Mouse (Mus musculus): Measurements from ENCODE around the gene Mynn.
"Not testable (repeated sequence)": the region's sequence is repeated elsewhere in the genome, so short reads cannot be mapped to it uniquely, and the experiment has no call there.

The Mynn gene

DNA sequence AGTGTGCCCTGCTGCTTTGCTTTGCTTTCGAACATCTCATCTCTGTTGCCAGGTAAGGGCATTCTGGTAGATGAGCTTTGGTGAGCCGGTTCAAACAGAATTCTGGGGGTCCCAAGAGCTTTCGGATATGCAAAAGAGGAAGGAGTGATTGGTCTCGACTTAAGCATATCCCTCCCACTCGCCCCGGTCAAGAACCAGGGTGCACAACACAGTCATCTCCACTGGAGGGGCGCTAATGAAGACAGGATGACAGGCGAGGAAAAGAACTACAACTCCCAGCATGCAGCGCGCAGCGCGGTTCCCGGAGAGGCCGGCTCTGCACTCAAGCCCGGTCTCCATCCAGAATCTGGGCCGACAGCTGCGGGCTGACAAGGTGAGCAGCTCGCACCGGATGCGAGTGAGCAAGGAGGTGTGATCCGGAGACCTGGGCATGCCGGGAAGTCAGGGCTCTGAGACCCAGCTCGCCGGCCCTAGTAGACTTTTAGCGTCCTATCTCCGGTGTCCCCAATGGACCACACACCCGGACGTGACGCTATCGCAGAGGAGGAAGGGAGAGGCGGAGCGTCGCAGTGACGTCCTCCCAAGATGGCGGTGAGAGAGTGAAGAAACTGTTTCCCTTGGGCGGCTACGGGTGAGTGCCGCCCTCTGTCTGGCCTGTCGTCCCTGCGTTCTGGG, at the start of gene Mynn:
TSS of gene Mynn (plus strand) at position 1 of the 675 bp plus-strand sequence.
- DNase-seq, result peak; percentile 98

DNA sequence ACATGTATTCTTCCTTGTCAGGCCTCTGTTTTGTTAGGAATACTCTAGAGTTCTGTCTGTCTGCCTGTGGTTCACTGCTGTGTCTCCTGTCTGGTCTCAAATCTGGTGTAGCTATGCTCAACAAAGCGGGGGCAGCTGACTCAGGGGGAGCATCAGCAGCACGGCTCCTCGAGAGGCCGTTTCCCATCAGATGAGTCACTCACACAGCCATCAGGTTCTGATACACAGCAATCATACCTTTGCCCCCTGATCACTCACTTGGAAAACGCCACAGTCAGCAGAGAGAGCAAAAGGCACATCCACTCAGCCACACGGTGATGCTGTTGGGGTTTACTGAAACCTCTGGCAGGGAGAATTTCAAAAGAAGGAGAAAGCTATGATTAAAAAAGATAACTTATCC, 48.1 kb upstream of the Mynn start:
- no peak for DNase-seq

DNA sequence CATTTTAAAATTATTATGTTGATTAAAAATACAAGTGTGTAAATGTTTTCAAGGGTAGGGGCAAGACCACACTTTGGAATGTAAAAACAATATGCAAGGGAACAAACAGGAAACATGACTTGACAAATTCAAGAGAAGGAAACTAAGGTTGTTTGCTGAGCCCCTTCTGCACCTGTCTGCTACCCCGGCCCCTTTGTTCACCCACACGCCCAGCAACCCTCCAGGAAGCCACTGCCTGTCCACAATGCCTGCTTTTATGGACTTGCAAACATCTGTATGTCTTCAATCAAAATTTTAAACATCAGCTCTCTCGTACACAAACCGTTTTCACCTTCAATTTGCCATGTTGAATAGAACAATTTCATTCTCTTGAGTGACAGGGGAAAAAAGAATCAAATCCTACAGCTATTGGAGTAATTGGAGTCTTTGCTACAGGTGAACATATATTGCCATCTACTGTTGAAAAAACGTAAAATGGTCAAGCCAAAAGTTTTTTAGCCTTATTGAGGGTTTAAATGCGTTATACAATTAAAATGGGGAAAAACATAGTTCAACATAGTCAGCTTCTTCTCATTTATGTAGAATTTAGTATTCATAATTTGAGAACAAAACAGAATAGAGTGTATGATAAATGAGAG, 41.1 kb upstream of the Mynn start:
- DNase-seq, result no peak

DNA sequence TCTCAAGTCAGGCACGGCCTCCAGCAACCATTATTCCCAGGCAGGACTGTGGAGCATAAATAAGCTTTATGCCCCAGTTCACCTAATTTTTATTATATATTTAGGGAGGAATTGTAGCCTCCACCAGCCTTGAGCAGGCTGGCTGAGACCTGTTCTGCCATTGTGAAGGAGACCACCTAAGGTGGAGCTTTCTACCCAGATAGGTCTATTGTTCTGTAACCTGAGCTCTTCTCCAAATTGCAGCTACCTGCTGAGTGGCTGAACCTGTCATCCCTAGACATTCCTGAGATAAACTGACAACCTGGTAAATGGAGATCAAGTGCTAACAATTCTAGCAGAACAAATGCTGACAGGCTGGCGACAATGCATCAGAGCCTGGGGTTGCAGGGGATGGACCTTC, 35.5 kb upstream of the Mynn start:
- DNase-seq, result not testable (repeated sequence)

DNA sequence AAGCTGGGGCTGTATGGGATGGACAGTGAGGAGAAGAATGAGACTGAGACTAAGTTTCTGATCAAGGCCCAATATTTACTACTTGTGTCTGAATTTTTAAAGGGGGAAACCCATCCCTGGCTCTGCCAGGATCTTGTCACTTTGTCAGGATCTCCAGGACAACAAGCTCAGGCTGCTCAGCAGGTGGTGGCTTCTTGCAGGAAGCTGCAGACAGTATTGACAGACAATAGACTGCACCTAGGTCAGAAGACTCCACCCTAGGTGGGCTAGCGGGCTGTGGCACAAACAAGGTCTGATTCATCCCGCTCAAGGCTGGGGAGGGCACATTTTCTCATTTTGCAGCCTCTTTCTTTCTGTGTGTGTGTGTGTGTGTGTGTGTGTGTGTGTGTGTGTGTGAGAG, 28.3 kb upstream of the Mynn start:
- DNase-seq, result no peak

DNA sequence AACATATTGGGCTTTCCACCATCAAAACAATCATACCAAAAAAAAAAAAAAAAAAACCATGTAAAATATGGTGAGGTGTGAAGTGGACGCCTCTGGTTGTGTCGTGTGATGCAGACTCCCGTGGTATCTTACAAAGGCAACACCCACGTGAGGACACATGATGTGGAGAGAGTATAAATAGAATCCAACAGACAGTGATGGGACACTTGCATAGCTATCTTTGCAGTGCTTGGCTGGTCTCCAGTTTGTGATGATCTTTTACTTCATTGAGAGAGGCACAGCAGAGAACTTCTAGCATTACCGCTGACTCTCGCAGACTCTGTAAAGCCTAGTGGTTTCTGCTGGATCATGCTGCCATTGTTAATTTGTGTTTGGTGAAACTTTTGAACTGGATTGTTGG, 13.0 kb upstream of the Mynn start:
- no peak for DNase-seq

DNA sequence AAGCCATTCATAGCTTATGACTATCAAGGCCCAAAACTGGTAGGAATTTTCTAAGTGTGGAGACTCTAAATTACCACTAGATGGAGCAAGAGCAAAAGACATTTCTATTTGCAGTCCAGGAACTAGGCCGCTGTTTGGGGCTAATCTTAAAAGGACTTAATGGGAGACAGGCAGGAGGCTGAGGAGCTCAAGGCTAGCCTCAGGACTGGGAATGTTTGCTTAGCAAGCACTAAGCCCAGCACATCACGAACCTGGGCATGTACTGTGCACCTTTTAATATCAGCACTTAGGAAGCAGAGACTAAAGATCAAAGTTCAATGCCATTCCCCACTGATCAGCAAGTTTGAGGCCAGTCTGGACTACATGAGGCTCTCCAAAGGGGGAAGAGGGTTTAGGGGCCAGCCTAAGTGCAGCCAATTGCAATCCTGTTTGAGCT, 9.4 kb upstream of the Mynn start:
- peak; percentile 38 for DNase-seq

DNA sequence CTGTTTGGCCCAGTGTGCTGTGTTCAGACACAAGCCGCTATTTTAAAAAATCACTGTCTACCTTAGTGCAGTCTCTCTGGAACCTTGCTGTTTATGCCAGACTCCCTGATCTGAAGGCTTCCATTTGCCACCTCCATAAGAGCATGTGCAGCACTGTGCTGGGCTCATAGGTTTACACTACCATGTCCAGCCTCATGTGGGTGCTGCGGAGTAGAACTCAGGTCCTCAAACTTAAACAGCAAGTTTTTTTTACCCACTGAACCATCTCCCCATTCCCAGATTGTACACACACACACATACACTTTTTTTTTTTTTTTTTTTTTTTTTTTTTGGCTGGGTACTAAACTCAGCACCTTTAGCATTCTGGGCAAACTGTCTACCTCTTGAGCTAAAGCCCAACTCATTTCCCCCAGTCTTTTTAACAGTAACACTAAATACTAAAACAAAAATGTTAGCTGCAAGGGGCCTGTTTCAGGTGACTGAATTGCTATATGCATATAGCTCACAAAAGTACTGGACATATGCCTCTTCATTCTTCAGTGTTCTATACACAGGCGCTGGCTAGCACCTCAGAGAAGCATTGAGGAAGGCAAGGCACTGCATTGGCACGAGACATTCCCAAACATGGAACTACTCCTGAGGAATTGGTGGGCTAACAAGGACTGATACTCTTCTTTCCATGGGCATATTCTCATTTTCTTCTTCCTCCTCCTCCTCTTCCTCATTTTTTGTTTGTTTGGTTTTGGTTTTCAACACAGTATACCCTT, 8.0 kb upstream of the Mynn start:
- DNase-seq, result peak; percentile 25

DNA sequence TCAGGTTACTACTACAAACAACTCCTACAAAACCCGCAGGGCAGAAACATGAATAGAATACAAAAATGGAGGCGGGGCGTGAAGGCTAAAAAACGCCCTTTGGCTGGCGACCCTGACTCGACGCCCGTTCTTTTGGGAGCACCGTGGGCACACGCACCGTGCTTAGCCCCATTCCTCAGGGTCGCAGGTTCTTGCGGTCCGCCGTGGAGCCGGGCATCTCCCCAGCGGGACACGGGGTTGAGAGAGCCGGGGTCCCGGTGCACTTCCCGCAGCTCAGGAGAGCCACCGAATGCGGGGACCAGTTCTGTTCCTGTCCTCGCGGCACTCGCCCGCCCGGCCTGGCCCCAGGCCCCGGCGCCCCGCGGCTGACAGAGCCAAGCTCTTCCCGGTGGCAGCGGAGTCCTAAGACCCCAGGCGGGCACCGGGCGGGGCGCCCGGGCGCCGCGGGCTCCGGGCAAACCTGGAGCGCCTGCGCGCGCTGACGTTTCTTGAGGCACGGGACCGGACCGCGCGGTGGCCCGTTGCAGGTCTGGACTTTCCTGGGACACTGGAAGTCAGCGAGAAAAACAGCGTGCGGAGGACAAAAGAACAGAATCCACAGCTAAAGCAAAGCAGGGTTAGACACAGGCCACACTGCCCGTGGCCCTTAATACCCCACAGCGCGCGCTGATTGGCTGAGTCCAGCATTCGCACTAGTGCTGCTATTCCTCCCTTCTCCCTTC, 6.6 kb upstream of the Mynn start:
- DNase-seq, result peak; percentile 31

DNA sequence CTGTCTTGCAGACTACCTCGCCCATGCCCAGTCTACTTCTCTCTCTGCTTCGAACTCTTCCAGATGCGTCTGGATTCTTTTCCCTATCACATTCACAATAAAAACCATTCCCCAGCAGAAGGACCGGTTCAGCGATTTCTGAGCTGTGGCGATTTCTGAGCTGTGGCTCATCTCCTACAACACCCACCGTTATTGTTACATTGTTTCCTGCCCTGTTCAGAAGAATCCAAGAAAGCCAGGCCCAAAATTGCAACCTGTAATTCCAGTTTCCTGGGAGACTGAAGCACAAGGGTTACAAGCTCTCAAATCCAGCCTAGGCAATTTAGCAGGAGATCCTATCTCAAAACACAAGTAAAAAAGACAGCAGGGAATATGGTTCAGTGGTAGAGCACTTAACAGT, 4.6 kb upstream of the Mynn start:
- no peak for DNase-seq

DNA sequence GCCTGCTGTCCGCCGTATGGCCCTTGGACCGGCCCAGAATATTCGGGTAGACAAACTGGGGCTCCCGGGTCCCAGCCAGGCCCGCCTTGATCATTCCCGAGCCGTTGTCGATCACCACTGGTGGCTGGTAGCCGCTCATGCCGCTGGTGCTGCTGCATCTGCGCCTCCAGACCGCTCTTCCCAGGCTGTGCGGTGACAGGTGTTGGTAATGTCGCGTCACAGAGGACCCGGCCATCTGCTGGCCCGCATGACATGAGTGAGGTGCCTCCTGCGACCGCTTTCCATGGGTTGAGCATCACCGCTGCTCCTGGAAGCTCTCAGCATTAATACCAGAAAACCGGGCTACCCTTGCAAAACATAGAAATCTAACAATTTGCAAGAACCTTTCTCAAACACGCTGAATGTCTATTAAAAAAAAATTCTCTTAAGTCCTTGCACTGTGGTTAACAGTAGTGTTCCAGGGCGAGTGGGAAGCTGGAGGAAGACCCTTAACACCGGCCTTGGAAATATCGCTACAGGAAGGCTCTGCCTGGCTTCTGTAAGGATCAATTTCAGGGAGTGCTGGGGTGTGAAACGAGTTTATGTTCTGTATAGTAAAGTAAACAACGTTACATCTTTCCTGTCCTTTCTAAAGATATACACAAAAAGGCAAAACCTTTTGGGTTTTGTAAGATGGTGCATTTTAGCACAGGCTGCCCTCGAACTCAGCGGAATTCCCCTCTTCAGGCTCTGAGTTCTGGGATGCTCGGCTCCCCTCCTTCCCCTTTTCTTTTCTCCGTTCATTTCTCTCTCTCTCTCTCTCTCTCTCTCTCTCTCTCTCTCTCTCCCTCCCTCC, 1.9 kb upstream of the Mynn start, which contains the start of gene Actrt3:
TSS of gene Actrt3 (minus strand) at position 229 of the 835 bp plus-strand sequence.
- DNase-seq, result peak; percentile 20

DNA sequence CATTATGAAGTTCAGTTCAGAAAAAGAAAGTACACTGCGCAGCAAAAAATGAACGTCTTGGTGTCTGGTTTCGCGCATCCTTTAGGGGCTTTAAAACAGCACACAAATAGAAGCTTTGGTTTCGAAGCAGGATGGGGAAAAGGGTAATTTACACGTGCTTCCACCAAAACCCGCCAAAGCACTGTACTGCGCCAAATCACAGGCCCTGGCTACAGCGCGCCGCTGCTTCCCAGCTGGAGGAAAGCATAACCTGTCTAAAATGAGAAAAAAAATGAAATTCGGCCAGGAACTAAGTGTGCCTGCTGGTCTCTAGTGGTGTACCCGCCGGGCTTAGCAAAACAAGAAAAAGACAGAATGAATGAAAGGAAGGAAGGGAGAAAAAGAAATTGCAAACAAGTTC, 1.1 kb upstream of the Mynn start:
- peak; percentile 21 for DNase-seq

DNA sequence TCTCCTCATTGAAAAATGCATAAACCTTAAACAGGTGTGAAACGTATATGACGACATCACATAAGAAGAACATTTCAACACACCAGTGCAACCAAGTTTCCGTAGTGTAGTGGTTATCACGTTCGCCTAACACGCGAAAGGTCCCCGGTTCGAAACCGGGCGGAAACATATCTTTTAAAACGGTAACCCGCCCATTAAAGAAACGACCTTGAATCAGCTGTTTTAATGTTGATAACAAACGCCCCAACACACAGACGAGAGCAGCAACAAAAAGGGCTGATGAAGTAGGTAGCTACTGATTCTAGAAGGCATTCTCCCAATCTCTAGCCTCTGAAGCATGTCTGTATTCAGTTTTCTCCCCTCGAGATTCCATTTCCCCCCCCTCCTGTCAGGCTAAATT, 690 bp upstream of the Mynn start:
- peak; percentile 88 for DNase-seq

DNA sequence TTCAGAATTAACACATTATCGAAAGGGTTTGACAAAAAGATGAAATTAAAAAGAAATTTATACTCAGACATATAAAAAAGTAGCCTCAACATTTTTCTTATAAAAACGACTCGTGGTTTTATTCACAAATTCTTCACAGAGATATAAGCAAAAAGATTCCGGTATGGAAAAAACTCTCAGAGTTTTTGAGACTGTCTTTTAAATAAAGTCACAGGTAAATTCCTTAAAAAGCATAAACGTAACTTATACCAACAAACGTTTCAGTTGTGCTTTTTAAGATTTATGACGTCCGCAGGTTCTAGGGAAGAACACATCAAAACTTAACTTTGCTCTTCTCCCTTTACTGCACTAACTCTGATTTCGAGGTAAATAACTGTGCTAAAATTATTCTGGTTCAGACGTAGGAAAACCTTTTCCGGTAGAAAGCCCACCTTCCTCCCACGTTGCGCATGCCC, 228 bp upstream of the Mynn start:
- DNase-seq, result no peak

DNA sequence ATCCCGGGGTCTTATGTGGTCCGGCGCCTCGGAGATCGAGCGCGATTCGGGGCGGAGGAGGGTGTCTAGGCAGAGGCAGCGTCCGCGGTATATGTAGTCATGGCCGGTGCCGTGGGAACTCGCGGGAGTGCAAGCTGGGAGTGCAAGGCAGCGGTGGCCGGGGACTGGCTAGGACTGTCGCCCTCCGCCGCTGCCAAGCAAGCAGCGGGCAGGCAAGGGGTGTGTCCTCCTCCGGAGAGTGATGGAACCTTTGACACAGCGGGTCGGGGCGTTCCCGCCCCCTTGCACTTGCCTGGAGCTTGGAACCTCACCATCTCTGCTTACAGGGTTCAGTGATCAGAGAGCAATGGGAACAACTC, 854 bp downstream of the Mynn start:
- DNase-seq, result peak; percentile 81

DNA sequence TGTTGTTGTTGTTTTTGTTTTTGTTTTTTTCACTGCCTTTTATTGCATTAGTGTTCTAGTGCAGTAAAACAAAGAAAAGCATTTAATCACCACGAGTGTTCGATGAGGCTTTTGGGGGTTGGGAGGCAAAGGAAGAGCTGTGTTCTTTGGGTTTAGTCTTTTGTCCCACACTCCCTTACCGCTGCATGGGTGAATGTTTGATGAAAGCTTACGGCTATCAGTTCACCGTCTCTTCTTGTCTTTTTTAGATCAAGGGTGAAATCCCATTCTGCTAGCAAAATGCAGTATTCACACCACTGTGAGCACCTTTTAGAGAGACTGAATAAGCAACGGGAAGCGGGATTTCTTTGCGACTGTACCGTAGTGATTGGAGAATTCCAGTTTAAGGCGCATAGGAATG, 1.4 kb downstream of the Mynn start:
- DNase-seq, result no peak

DNA sequence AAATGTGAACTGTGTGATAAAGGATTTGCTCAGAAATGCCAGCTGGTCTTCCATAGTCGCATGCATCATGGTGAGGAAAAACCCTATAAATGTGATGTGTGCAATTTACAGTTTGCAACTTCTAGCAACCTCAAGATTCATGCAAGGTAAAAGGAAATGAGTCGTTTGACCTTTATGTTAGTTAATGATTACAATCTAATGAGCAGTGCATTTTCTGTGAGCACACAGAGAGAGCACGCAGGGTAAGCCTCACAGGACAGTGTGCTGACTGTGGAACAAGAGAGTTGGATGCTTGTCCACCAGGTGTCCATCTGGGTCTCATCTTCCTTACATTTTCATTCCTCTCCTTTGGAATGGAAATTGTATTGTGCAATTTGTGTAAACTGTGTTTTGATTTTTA, 7.1 kb downstream of the Mynn start:
- no peak for DNase-seq

DNA sequence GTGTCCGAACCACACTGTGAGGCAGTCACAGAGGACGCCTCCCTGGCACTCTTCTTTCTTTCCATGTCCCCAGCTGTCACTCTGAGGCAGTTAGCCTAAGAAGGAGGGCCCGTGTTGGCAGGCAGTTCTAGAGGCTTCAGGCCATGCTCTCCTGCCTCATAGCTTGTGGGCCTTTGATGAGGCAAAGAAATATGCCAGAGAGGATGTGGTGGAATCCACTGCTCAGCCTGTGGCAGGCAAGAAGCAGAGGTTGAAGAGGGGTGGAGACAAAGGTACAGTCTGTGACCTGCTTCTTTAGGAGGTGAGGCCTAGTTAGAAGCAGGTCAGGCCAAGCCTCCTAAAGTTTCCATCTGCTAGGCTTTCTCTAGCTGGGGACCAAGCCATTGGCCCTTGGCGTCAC, 9.1 kb downstream of the Mynn start:
- no peak for DNase-seq

DNA sequence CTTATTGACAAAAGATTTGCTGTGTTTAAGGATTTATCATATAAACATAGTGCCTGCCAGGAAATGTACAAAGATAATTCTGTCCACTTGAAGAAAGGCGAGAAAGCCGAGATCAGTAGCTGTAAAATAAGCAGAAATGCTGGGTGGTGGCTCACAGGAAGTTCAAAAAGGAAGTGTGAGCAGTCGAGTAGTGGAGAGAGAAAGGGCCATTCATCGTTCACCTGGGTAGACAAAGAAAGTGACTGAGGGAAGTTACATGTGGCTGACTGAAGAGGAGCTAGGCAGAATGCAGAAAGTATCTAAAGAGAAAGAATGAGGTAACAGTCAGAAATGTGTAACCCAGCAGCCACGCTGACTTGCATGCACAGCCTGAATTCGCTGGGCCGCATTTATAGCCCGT, 18.3 kb downstream of the Mynn start:
- DNase-seq, result no peak

DNA sequence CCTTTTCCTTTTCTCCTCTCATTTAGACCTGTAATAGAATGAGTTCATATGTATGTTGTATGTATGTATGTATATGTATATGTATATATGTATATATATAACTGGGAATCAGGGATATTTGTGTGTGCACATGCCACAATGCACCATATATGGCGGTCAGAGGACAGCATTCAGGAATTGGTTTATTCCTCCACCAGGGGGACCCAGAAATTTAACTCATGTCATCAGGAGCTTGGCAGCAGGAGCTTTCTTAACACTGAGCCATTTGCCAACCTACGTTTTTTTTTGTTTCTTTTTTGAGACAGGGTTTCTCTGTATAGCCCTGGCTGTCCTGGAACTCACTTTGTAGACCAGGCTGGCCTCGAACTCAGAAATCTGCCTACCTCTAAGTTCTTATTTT, 31.8 kb downstream of the Mynn start:
- DNase-seq, result no peak

DNA sequence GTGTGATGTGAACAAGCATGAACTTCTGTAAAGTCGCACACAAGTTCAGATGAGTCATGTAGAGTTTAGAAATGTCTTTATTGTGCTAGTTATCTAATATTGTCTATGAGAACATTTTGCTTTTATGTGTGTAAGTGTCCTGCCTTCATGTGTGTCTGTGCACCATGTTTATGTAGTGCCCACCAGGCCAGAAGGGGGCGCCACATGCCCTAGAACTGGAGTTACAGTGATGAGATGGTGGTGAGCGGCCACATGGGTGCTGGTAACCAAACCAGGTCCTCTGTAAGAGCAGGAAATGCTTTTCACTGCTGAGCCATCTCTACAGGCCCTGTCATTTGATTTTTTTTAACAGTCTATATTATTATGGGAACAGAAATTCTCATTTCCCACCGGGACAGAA, 33.8 kb downstream of the Mynn start:
- DNase-seq, result no peak

DNA sequence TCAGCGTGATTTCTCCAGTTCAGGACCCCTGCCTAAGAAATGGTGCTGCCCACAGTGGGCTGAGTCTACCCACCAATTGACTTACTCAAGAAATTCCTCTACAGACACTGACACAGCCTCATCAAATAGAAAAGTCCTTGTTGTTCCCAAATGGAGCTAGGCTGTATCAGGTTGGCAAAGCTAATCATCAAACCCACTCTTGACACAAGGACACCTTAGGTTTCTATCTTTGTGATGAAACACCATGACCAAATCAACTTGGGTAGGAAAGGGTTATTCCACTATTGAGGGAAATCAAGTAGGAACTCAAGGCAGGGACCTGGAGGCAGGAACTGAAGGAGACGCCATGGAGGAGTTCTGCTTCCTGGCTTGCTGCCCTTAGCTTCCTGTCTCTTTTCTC, 42.3 kb downstream of the Mynn start, which contains the start of gene Lrriq4:
TSS of gene Lrriq4 (plus strand) at position 301 of the 400 bp plus-strand sequence.
- DNase-seq, result no peak
